Mouse (Mus musculus): ENCODE results near the gene Gtf3c3.

The Gtf3c3 gene

GRCm38 (mm10) chr1:54438340-54439079, at the start of gene Gtf3c3:
TSS of gene Gtf3c3 (minus strand) at chr1:54438971.
- peak; percentile 92 for DNase-seq (ENCODE audit: extremely low read depth, insufficient read length, low spot score)

GRCm38 (mm10) chr1:54484744-54485420, 46.1 kb upstream of the Gtf3c3 start:
- no peak for DNase-seq (ENCODE audit: extremely low read depth, insufficient read length, low spot score)

GRCm38 (mm10) chr1:54480491-54480890, 41.7 kb upstream of the Gtf3c3 start:
- DNase-seq (ENCODE audit: extremely low read depth, insufficient read length, low spot score) = no peak

- no peak for DNase-seq (ENCODE audit: extremely low read depth, insufficient read length, low spot score)
Measured at GRCm38 (mm10) chr1:54468662-54469061, 29.9 kb upstream of the Gtf3c3 start.

- no peak for DNase-seq (ENCODE audit: extremely low read depth, insufficient read length, low spot score)
Measured at GRCm38 (mm10) chr1:54467366-54467765, 28.6 kb upstream of the Gtf3c3 start.

GRCm38 (mm10) chr1:54452116-54452515, 13.3 kb upstream of the Gtf3c3 start:
- DNase-seq (ENCODE audit: extremely low read depth, insufficient read length, low spot score) = no peak

- DNase-seq (ENCODE audit: extremely low read depth, insufficient read length, low spot score) = no peak
Measured at GRCm38 (mm10) chr1:54448833-54449232, 10.1 kb upstream of the Gtf3c3 start.

- no peak for DNase-seq (ENCODE audit: extremely low read depth, insufficient read length, low spot score)
Measured at GRCm38 (mm10) chr1:54443641-54444040, 4.9 kb upstream of the Gtf3c3 start.

- DNase-seq (ENCODE audit: extremely low read depth, insufficient read length, low spot score) = no peak
Measured at GRCm38 (mm10) chr1:54439080-54439476, 307 bp upstream of the Gtf3c3 start.

GRCm38 (mm10) chr1:54422195-54422750, 16.5 kb downstream of the Gtf3c3 start:
- DNase-seq (ENCODE audit: extremely low read depth, insufficient read length, low spot score) = no peak

GRCm38 (mm10) chr1:54421670-54422069, 17.1 kb downstream of the Gtf3c3 start:
- no peak for DNase-seq (ENCODE audit: extremely low read depth, insufficient read length, low spot score)

GRCm38 (mm10) chr1:54402736-54403135, 36.0 kb downstream of the Gtf3c3 start:
- DNase-seq (ENCODE audit: extremely low read depth, insufficient read length, low spot score) = no peak

GRCm38 (mm10) chr1:54384221-54384620, 54.5 kb downstream of the Gtf3c3 start:
- DNase-seq (ENCODE audit: extremely low read depth, insufficient read length, low spot score) = no peak

GRCm38 (mm10) chr1:54380978-54381914, 57.5 kb downstream of the Gtf3c3 start:
- DNase-seq (ENCODE audit: extremely low read depth, insufficient read length, low spot score) = peak; percentile 20

GRCm38 (mm10) chr1:54377506-54378051, 61.2 kb downstream of the Gtf3c3 start:
- peak; percentile 13 for DNase-seq (ENCODE audit: extremely low read depth, insufficient read length, low spot score)

GRCm38 (mm10) chr1:54356566-54356965, 82.2 kb downstream of the Gtf3c3 start:
- no peak for DNase-seq (ENCODE audit: extremely low read depth, insufficient read length, low spot score)

GRCm38 (mm10) chr1:54355485-54355884, 83.3 kb downstream of the Gtf3c3 start:
- DNase-seq (ENCODE audit: extremely low read depth, insufficient read length, low spot score) = no peak

GRCm38 (mm10) chr1:54354786-54355185, 84.0 kb downstream of the Gtf3c3 start:
- no peak for DNase-seq (ENCODE audit: extremely low read depth, insufficient read length, low spot score)
